Mouse (Mus musculus) hindbrain, embryonic 15.5 days (tissue): Measurements from ENCODE around the gene Ttc36. TPM values are rescaled to one million over a fixed set of nuclear protein-coding genes. Genes with fewer than 3 reads are reported as not detected.
A peak's percentile ranks its signal among the peaks of the same experiment; 100 is the strongest.

Experiments
- ATAC-seq: fragments of 200-750 bp; cut with Nextera tagmentation; 2 replicates; pipeline ENCODE4 v1.8.0; 2017; ENCODE audit warnings: low read depth, moderate number of reproducible peaks, moderate TSS enrichment; ENCODE audit not compliant: low FRiP score
- H3K27ac ChIP-seq: fragments of 300-500 bp; sonication (generic); replicated peaks from 2 replicates; pipeline ENCODE4 v1.5.1; 2015; ENCODE audit warnings: mild to moderate bottlenecking, inconsistent platforms
- H3K27me3 ChIP-seq: fragments of 300-500 bp; sonication (generic); 2 replicates; pipeline ENCODE4 v1.6.1; 2015; ENCODE audit warnings: control low read depth, inconsistent platforms
- H3K36me3 ChIP-seq: fragments of 300-500 bp; sonication (generic); 2 replicates; pipeline ENCODE4 v1.6.1; 2015; ENCODE audit warnings: control low read depth, inconsistent platforms
- H3K4me1 ChIP-seq: fragments of 300-500 bp; sonication (generic); replicated peaks from 2 replicates; pipeline ENCODE4 v1.6.1; 2015; ENCODE audit warnings: control low read depth, inconsistent platforms
- H3K4me2 ChIP-seq: fragments of 300-500 bp; sonication (generic); 2 replicates; pipeline ENCODE4 v1.6.1; 2015; ENCODE audit warnings: moderate library complexity, mild to moderate bottlenecking, inconsistent platforms
- H3K4me3 ChIP-seq: fragments of 300-500 bp; sonication (generic); 2 replicates; pipeline ENCODE4 v1.5.1; 2015; ENCODE audit warnings: mild to moderate bottlenecking, inconsistent platforms
- H3K9ac ChIP-seq: fragments of 300-500 bp; sonication (generic); 2 replicates; pipeline ENCODE4 v1.6.1; 2015; ENCODE audit warnings: inconsistent platforms
- H3K9me3 ChIP-seq: fragments of 300-500 bp; sonication (generic); 2 replicates; pipeline ENCODE4 v1.6.1; 2016; ENCODE audit warnings: control low read depth, inconsistent platforms
- WGBS: fragments of 180-500 bp; shearing (Covaris S2); methylation state at CpG from one replicate; pipeline ENCODE4 v1.1.7; 2015; 5-methylcytosine and 5-hydroxymethylcytosine counted together
- polyA plus RNA-seq: library from polyadenylated mRNA; unstranded; fragments of >200 nt; fragmentation: Nextera tagmentation; extraction: Ambion mirVana; gene quantifications from 2 replicates; pipeline ENCODE4 v1.2.1, GENCODE M21; 2015

Gene Ttc36
- polyA plus RNA-seq, 1 experiment from 2014 or later, result 0.26 TPM

GRCm38 (mm10) chr9:44807778-44808177, 4.9 kb upstream of the Ttc36 start:
- H3K9me3 ChIP-seq, result no peaks in the 10 kb centered on the region
- peaks cover 78% of the 10 kb centered on the region for H3K36me3 ChIP-seq
- H3K4me2 ChIP-seq, result no peak overlapping the region
- H3K9ac ChIP-seq, result no peak overlapping the region
- no peaks in the 10 kb centered on the region for H3K27me3 ChIP-seq
- 92% methylated on average over 10 of the region's 10 CpGs for WGBS
- H3K27ac ChIP-seq, result no peak overlapping the region
- H3K4me3 ChIP-seq, result no peak overlapping the region
- H3K4me1 ChIP-seq, result no peaks in the 10 kb centered on the region
- no peak for ATAC-seq

DNA sequence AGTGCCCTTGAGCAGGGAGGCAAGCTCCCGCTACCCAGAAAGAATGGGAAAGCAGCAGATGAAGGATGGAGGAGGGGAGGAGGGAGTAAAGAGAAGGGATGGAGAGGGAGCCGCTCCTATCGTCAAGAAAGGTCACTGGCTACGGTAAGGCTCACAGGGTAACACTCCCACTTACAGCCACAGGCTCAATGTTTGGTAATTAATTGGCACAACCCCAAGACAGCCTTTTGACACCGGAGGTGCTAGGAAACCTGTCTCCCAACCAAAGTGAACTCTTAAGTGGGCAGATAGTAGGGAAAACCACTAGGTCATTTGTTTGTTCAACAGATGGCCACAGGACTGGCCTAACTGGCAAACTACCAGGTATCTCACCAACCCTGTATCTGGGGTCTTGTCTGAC, 4.3 kb upstream of the Ttc36 start:
- no peak overlapping the region for H3K4me3 ChIP-seq
- no peak overlapping the region for H3K4me2 ChIP-seq
- H3K36me3 ChIP-seq, result peaks cover 71% of the 10 kb centered on the region
- H3K9me3 ChIP-seq, result no peaks in the 10 kb centered on the region
- no peaks in the 10 kb centered on the region for H3K27me3 ChIP-seq
- no peak overlapping the region for H3K27ac ChIP-seq
- 77% methylated on average over 5 of the region's 5 CpGs for WGBS
- no peak for ATAC-seq
- no peak overlapping the region for H3K9ac ChIP-seq
- H3K4me1 ChIP-seq, result no peaks in the 10 kb centered on the region

DNA sequence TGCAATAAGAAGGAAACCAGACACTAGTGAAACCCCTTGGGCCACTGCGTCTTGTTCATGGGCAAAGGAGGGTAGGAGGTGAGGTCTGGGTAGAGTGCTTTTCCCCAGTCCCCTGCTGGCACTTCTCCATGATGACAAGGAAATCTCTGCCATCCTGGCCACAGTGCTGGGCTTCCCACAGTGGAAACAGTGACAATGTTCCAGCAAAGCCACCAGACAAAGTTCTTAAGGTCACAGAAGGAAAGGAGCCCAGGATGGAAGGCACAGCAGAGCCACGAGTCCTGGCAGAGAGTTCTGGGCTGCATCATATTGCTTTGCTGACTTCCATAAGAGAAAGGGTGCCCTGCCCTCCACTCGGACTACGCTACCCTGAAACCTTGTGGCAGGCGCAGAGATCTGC, 2.7 kb upstream of the Ttc36 start:
- H3K27ac ChIP-seq, result no peak overlapping the region
- no peaks in the 10 kb centered on the region for H3K9me3 ChIP-seq
- no peak overlapping the region for H3K4me2 ChIP-seq
- H3K27me3 ChIP-seq, result no peaks in the 10 kb centered on the region
- H3K4me3 ChIP-seq, result no peak overlapping the region
- no peak for ATAC-seq
- peaks cover 57% of the 10 kb centered on the region for H3K36me3 ChIP-seq
- no peaks in the 10 kb centered on the region for H3K4me1 ChIP-seq
- WGBS, result 91% methylated on average over 5 of the region's 5 CpGs
- no peak overlapping the region for H3K9ac ChIP-seq

GRCm38 (mm10) chr9:44804678-44805077, 1.8 kb upstream of the Ttc36 start:
- no peak for ATAC-seq
- H3K9me3 ChIP-seq, result no peaks in the 10 kb centered on the region
- H3K9ac ChIP-seq, result no peak overlapping the region
- H3K4me1 ChIP-seq, result peaks cover 3% of the 10 kb centered on the region; the same call in 1 of the 2 replicates
- H3K4me3 ChIP-seq, result no peak overlapping the region
- H3K27ac ChIP-seq, result no peak overlapping the region
- H3K4me2 ChIP-seq, result no peak overlapping the region
- H3K36me3 ChIP-seq, result peaks cover 49% of the 10 kb centered on the region
- 90% methylated on average over 10 of the region's 10 CpGs for WGBS
- no peaks in the 10 kb centered on the region for H3K27me3 ChIP-seq

DNA sequence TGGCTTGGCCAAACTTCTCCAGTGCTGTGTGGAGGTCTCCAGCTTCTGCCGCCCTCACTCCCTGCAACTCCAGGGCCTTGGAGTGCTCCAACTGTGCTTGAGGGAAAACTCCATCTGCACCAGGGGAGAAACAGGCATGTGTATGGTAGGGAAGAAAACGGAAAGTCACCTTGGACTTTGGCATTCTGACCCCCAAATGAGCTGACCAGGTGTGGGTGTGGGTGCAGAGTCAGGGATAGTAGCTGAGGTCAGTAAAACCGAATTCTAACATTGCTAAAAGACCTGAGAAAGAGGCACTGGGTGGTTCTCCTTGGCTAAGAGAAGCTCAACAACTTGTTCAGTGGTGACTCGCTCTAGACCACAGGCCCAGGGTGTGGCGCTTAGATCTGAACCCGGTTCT, 1.2 kb downstream of the Ttc36 start:
- H3K9me3 ChIP-seq, result no peaks in the 10 kb centered on the region
- ATAC-seq, result no peak
- 75% methylated on average over 6 of the region's 6 CpGs for WGBS

GRCm38 (mm10) chr9:44799958-44800324, 2.9 kb downstream of the Ttc36 start:
- no peaks in the 10 kb centered on the region for H3K9me3 ChIP-seq
- WGBS, result 45% methylated on average over 9 of the region's 9 CpGs
- H3K9ac ChIP-seq, result peak overlapping the region; percentile 61
- H3K4me2 ChIP-seq, result peak overlapping the region; percentile 96
- no peaks in the 10 kb centered on the region for H3K27me3 ChIP-seq
- peaks cover 16% of the 10 kb centered on the region for H3K4me1 ChIP-seq
- peak overlapping the region; percentile 46 for H3K4me3 ChIP-seq
- peaks cover 5% of the 10 kb centered on the region for H3K36me3 ChIP-seq
- H3K27ac ChIP-seq, result no peak overlapping the region; the same call in 1 of the 2 replicates
- ATAC-seq, result no peak

More for the DNA sequence above, 1.2 kb downstream of the Ttc36 start:
- Histone ChIP-seq H3K4me2 (no peak overlapping the region), H3K4me1 (peaks cover 16% of the 10 kb centered on the region), H3K27me3 (no peaks in the 10 kb centered on the region), H3K9ac (no peak overlapping the region), H3K36me3 (peaks cover 19% of the 10 kb centered on the region), H3K27ac (no peak overlapping the region), H3K4me3 (no peak overlapping the region)

DNA sequence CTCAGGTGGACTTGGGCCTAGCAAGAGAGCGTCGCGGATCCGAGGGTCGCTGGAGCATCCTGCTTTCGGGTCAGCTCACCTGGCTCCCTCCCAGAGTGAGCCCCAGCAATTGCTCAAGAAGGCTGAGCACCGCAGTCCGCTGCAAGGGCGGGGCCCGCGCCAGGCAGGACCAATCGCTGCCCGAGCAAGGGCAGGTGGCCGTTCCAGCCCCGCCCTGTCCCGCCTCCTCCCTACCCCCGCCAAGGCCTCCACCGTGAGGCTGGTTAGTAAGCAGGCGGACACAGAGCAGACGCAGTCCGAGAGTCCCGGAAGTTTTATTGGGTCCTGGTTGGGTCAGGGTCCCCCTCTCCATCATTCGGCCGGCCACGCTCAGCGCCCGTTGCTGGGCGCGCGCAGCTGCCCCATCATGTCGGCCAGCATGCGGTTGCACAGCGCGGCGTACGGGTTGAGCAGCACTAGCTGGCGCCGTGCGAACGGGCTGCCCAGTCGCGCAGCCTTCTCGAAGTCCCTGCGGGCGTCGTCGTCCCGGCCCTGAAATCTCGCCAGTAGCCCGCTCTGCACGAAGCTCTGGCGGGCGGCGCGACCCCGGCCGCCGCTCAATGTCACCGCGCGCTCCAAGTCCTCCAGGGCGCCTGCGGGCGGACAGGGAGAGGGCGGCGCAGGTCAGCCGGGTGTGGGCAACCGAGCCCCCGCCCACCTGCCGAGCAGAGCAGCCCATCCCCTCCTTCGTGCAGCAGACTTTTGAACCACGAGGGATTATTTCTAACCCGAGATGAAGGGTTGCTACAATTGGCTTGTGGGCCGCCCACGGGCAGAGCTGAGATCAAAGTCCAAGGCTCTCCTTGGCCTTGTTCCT, 3.5 kb downstream of the Ttc36 start, which contains the start of gene Tmem25:
Tmem25 (minus strand) TSS at position 206 of the 856 bp plus-strand sequence.
- Histone ChIP-seq H3K36me3 (no peaks in the 10 kb centered on the region), H3K4me1 (peaks cover 16% of the 10 kb centered on the region), H3K27ac (peak within 1 kb of the TSS; percentile 75), H3K4me2 (peak within 1 kb of the TSS; percentile 96), H3K9me3 (no peaks in the 10 kb centered on the region), H3K9ac (peak within 1 kb of the TSS; percentile 61), H3K27me3 (no peaks in the 10 kb centered on the region), H3K4me3 (peak within 1 kb of the TSS; percentile 46)
- peak; percentile 97 for ATAC-seq
- WGBS, result under 1% methylated on average over 75 of the region's 75 CpGs

- WGBS, result 44% methylated on average over 7 of the region's 7 CpGs
- H3K9me3 ChIP-seq, result no peaks in the 10 kb centered on the region
- H3K36me3 ChIP-seq, result no peaks in the 10 kb centered on the region
- H3K9ac ChIP-seq, result peak overlapping the region; percentile 61
- 0 out of 2 replicates have a peak overlapping the region, but pooled peaks have one; percentile 75 for H3K27ac ChIP-seq
- peak; percentile 2; the same call in 1 of the 2 replicates for ATAC-seq
- peak overlapping the region; percentile 96 for H3K4me2 ChIP-seq
- H3K27me3 ChIP-seq, result no peaks in the 10 kb centered on the region
- peak overlapping the region; percentile 46 for H3K4me3 ChIP-seq
- H3K4me1 ChIP-seq, result peaks cover 16% of the 10 kb centered on the region
These were observed 4.6 kb downstream of the Ttc36 start for GRCm38 (mm10) chr9:44798298-44798697.

DNA sequence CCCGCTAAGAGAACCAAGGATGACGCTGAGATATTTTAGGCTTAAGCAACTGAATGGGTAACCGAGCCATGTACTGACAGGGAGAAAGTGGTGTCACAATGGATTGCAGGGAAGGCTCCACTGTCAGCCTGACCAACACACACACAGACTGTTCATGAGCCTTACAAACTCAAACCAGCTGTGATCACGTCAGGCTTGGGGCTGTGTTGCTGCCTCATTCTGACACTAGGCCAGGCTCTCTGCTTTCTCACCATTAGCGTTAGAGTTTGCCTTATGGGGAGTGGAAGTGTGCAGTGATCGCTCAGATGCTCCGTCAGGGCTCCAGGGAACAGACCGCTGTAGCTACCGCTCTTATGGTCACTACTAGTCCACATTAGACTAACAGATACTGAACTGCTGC, 10.0 kb downstream of the Ttc36 start:
- Histone ChIP-seq H3K27ac (no peak overlapping the region), H3K27me3 (no peaks in the 10 kb centered on the region), H3K4me3 (no peak overlapping the region), H3K4me1 (0 out of 2 replicates have a peak, but pooled peaks cover 1% of the 10 kb centered on the region), H3K4me2 (no peak overlapping the region), H3K9me3 (no peaks in the 10 kb centered on the region), H3K36me3 (peaks cover 44% of the 10 kb centered on the region), H3K9ac (no peak overlapping the region)
- no peak for ATAC-seq
- WGBS, result 86% methylated on average over 9 of the region's 9 CpGs

DNA sequence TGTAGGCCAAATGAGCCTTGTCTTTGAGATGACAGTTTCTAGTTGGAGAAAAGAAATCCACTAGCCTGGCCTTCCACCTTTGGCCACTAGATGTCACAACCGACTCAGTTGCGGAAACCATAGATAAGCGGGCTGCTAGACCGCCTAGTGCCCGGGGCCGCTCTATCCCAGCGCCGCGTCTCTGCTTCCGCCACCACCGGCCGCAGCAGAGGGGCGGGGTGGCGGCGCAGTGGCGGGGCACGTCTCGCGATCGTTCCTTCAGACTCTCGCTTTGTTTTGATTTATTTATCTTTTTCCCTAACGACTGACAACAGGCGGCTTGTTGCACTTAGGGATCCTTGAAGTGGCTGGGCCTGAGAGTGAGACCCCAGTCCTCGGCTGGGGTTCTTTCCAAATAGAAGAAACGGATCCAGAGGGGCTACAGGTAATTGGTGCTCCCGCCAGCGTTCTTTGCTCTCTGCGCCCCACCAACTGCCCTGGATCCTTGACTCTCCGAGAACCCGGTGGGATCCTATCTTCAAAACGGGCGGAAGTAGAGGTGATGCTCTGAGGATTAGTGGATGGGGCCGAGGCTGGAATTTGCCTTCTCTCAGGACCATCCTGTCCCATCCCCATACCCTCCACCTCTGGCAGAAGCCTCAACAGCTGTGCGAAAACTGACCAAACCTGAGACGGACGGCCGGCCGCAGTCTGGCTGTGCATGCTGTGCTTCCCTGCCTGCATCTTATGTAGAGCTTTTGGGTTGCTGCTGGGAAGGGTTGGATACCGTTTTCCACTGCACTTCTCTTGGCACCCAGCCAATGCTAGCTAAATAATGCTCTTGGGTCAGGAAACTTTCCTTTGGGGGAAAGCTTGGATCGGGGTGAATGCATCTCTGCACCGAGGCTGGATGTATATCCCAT, 29.9 kb downstream of the Ttc36 start:
- H3K4me2 ChIP-seq, result peak overlapping the region; percentile 61
- H3K27ac ChIP-seq, result peak overlapping the region; percentile 82
- peak overlapping the region; percentile 67 for H3K4me3 ChIP-seq
- H3K9ac ChIP-seq, result peak overlapping the region; percentile 71
- peaks cover 17% of the 10 kb centered on the region; the same call in 1 of the 2 replicates for H3K36me3 ChIP-seq
- H3K9me3 ChIP-seq, result no peaks in the 10 kb centered on the region
- peak; percentile 97 for ATAC-seq
- H3K4me1 ChIP-seq, result peaks cover 18% of the 10 kb centered on the region
- no peaks in the 10 kb centered on the region for H3K27me3 ChIP-seq
- WGBS, result under 1% methylated on average over 41 of the region's 41 CpGs

GRCm38 (mm10) chr9:44772392-44772749, 30.5 kb downstream of the Ttc36 start:
- no peak for ATAC-seq
- Histone ChIP-seq H3K27me3 (no peaks in the 10 kb centered on the region), H3K4me1 (peaks cover 18% of the 10 kb centered on the region), H3K4me2 (no peak overlapping the region), H3K9ac (no peak overlapping the region), H3K4me3 (peak overlapping the region; percentile 67; the same call in 1 of the 2 replicates), H3K27ac (peak overlapping the region; percentile 55), H3K36me3 (peaks cover 17% of the 10 kb centered on the region; the same call in 1 of the 2 replicates), H3K9me3 (no peaks in the 10 kb centered on the region)
- WGBS, result 27% methylated on average over 5 of the region's 5 CpGs

- Histone ChIP-seq H3K27ac (no peak overlapping the region), H3K4me1 (peaks cover 24% of the 10 kb centered on the region), H3K27me3 (no peaks in the 10 kb centered on the region), H3K9ac (no peak overlapping the region), H3K9me3 (no peaks in the 10 kb centered on the region), H3K36me3 (peaks cover 15% of the 10 kb centered on the region; the same call in 1 of the 2 replicates), H3K4me2 (no peak overlapping the region), H3K4me3 (no peak overlapping the region)
- no peak for ATAC-seq
- WGBS, result 92% methylated on average over 5 of the region's 5 CpGs
These were observed 31.5 kb downstream of the Ttc36 start for GRCm38 (mm10) chr9:44771376-44771775.
